Mouse (Mus musculus) c-Kit-negative CD71-positive TER-119-positive erythroid progenitor cells, embryonic 14.5 days (primary cell): ENCODE measurements around the gene Snrk.

Source experiments
- DNase-seq: peaks from one replicate; pipeline ENCODE4 v3.0.0-alpha.2; 2013; ENCODE audit warnings: low read depth, low spot score

Gene Snrk

DNA sequence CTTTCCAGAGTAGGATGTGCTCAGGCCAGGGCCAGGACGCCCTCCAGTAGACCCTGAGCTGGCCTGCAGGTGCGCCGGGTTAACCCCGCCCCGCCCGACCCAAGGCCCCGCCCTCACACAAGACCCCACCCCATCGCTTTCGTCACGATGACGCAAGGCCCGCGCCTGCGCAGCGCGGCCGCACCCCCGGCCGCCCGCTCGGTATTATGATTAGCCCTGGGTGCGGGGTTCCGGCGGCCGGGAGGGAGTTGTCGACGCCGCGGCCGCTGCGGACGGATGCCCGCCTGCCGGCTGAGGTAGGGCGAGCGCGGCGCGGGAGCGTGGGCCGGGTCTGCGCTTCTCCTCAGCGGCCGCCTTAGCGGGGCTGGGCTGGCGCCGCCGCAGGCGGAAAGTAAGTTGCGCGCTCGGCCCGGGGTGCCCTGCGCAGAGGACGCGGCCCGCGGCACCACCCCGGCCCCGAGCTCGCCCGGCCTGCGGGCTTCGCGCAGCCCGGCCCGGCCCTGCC is at the start of gene Snrk:
Snrk (plus strand) TSS at position 155 of the 505 bp plus-strand sequence.
- DNase-seq = peak; percentile 70

DNA sequence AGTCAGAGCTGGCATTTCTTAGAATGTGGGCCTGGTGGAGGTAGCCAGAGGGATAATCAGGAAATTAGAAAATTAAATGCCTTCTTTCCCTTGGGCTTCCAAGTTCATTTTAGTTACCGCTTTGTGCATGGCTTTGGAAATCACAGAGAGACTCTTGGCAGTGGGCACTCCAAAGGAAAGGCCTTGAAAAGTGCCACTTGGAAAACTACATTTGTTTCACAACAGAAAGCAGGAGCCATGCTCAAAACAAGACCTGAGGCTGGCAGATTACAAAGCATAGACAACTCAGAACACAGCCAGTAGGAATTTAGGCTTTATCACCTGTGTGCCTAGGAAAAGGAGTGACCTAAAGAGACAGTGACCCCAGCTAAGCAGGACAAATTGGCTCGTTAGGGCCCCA is 49.4 kb upstream of the Snrk start:
- no peak for DNase-seq

DNA sequence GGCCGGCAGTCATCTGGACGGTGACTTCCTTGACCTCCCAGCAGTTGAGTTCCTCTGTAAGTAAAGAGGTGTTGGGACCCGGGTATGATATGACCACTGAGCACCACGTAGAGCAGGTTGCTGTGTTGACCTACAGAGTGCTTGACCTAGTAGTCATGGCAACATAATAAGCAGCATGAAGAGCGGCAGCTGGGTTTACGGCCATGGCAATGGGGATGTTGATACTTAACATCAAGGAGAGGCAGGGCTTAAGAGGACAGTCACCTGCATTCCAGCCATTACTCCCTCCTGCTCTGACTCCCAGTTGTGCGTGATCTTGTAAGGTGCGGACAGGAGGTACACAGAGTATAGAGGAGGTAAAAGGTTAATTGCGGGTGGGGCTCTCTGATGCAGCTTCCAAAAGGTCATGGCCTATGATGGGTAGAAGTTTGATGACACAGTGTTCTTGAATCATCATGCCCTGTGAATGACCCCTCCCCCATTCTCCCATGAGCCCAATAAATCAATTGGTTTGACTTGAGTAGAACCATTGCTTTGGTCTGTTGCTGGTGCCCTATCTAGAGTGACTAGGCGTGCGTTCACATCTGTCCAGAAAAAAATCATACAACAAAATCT is 47.4 kb upstream of the Snrk start:
- no peak for DNase-seq

DNA sequence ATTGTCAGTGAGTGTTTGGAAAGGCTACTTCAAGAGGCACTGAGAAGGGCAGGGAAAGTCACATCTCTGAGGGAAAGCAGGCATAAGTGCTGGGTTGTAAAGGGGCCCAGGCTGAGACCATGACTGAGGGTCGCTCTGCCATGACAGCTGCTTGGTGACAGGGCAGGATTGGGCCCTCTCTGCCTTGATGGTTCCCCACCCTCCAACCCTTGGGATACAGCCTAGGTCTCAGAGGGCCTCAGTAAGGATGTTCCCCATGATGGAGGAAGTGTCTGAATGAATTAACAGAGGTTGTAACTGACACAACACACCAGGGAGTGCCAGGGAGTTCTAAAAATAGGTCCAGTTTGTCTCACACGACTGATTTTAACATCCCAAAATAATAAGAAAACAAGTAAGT is 43.1 kb upstream of the Snrk start:
- DNase-seq = no peak

DNA sequence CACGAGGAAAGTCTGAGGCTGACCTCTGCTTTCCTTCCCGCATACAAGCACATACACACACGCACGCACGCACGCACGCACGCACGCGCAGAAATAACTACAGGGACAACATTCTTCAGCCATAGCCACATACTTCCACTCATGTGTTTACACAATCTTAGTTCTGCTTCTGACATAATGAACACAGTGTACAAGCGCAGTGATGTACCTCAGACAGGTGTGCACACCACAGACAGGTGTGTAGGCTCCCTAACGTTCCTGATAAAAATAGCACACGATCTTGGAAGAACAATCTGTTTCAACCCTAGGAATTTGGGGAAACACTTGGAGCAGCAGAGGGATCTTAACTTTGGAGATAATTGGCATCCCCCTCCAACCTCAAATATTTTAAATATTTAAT is 42.5 kb upstream of the Snrk start:
- DNase-seq = no peak

DNA sequence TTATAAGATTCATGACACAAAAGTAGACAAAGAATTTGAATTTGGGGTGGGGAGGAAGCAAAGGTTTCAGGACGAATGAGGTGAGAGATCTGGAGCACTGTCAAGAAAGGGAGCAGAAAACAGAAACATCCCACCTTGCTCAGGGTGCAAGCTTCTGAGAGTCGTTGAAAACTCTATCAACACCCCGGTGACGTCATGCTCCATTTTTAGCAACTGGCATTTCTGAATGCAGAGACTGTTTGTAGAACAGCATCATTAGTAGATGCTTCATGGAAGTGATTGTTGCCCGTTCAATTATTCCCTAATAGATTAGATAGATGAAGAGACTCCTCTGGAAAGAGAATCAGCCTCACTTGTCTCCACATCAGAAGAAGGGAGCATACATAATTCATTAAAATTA is 38.6 kb upstream of the Snrk start:
- no peak for DNase-seq

DNA sequence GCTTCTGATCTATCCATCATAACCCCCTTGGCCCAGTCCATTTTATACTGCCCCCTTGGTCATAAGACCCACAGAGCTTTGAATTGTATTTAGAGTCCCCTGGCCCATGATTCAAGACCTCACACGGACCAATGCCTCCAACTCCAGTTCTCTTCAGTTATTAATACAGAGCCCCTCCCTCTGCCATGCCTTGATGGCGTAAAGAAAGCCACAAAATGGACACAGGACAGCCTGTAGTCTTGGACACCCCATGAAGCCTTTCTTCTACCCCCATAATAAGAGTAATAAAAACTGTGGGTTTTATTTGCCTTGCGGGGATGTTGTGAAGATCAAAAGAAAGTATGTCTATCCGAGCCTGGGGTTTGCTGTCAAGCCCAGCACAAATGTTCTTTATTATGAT is 33.4 kb upstream of the Snrk start:
- DNase-seq = no peak

DNA sequence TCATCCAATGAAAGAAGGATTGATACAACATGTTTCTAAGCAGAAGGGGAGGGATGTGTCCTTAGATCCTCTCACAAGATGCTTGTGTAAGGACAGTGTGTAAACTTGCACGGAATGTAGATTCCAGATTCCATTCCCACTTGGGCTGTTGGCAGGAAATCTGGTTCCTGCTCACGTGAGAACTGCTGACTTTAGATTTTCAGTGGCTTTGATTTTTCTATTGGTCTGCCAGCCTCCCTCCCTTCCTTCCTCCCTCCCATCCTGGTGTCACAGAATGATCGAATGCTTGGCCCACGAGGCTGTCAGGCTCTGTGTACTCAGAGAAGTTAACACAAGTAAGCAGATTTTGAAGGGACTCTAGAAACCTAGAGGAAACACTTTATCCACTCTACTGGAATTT is 32.9 kb upstream of the Snrk start:
- no peak for DNase-seq

DNA sequence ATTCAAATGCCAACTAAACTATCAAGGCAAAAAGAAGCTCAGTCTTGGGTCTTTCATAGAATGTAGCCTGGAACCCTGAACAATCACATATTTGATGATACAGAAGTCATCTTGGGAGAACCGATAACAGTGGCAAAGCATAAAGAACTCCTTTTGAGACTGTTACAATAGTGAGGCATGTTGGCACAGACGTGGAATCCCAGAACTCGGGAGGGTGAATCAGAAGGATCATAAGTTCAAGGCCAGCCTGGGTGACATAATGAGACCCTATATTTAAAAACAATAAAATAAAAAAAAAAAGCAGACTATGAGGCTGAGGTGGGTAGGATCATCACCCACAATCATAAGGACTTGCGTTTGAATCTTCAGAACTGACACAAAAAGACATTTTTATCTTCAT is 32.4 kb upstream of the Snrk start:
- no peak for DNase-seq

DNA sequence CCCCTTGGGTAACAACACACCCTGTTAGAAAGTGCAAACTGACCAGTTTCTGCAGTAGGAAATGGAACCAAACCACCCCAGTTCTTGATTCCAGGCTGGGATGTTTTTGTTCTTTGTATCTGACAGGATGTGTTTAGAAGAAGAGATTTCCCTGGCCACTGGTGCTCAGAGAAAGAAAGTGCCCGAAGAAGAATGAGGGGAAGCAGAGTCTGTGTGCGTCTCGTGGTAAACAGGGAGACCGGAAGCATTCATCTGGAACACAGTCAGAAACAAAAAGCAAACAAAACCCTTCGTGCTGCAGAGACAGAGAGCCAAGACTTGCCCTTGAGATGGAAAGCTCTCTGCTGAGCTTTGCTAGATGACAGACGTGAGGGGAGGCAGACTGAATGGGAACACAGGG is 32.0 kb upstream of the Snrk start:
- DNase-seq = no peak

DNA sequence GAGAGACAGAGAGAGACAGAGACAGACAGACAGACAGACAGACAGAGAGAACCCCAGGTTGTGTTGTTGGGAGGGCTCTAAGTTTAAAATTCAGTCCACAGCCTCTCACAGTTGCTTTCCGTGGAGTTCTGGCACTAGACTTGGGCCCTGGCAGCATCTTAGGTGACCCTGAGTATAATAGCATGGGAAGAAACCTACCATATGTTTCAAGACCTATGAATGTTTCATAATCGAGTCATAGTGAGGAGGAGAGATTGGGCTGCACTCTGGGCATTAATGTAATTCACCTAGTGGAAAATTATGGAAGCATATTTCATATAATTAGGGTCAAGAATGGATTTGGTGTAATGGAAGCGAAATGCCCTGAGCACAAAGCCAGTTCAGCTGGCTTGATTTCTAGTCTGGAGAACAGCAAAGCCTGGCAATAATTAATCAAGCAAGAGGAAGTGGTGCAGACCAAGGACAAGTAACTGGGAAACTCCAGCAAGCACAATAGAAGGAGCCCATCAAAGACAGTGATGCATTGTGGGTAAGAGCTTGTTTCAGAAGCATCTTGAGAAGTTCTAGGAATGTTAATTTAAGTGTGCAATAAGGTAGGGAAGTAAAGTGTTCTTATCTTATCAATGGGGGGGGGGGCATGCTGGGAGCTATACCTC is 31.4 kb upstream of the Snrk start:
- no peak for DNase-seq

DNA sequence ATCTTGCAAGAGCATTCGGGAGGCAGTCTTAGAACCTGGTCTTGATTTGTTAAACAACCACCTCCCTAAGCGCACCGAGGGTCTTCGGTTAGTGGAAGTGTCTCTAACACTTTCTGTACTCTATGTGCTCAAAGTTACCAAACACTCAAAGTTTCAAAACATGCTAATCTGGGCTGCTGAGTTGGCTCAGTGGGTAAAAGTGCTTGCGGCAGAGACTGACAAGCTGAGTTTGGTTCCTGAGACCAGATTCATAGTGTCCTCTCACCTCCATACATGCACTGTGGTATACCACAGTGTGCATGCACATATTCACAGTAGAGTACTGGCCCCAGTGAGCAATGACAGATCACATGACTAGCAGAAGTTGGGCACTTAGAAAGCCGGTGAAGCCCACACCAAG is 30.0 kb upstream of the Snrk start:
- no peak for DNase-seq

DNA sequence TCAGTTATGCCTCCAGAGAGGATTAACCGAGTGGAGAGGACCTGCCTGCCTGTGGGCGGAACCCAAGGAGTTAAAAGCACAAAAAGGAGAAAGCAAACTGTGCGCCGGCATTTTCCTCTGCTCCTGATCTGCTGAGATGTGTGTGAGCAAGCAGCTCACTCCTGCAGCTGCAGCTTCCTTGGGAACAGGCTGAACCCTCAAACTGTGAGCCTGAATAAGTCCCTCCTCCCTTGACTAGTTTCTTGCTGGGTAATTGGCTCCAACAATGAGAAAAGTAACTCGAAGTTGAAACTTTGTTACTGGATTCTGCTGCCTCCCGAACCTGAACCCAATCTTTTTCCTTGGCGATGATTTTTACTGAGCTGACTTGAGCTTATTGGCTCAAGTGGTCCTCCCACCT is 25.9 kb upstream of the Snrk start:
- DNase-seq = no peak

DNA sequence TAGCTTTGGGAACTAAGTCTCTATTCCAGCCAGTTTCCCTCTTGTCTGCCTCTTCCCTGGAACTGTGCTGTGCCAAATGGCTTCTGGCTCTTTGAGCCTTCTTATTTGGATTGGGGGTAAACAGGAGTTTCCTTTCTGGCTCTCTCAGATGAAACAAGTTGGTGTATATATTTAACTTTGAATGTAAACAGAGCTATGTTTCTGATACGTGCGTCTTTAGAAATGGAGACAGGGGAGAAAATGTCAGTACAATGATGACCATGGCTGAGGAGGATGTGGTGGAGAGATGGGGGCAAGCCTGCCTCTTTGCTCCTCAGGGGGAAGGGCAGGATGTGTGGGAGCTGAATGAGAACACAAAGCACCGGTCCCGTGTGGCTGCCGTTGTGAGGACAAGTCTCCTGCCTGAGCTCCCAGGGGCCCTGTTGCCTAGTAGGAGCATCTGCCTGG is 25.3 kb upstream of the Snrk start:
- DNase-seq = no peak

DNA sequence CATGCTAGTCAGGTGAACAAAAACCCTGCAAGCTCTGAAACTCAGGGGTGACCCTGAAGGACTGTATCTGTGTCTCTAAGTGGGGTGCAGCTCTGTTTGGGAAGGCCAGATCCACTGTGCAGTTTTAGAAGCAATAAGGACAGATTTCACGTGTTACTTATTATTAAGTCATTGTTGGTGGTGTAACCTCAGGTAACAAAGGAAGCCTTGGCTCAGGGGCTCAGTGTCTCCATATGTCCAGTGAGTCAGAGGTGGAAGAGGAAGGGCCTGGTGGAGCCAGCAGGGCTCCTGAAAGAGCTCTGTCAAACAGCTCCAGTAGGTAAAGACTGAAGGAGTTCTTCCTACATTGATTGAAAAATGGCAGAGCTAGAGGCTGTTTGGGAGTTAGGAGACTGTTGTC is 22.9 kb upstream of the Snrk start:
- DNase-seq = no peak

DNA sequence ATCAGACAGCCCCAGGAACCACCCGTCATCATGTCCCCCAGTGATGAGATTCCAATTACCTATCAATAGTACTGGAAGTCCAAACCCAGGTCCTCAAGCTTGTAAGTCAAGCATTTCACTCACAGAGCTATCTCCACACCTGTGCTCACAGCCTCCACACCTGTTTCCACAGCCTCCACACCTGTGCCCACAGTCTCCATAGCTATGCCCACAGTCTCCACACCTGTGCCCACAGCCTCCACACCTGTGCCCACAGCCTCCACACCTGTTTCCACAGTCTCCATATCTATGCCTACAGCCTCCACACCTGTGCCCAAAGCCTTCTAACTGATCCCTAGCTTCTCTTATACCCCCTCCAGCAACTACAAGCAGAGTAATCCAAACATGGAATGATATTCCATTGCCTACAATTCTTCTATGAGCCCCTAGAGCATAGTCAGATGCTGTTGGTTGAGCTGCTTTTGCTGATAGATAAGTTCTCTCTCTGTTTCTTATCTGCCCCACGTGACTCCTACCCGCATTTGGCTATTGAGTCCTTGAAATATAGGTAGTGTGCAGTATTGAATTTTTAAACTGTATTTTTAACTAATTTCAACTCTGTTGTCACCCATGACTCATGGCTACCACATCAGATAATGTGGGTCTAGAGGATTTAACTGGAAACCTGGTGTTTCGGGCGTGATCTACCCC is 20.1 kb upstream of the Snrk start:
- DNase-seq = no peak

DNA sequence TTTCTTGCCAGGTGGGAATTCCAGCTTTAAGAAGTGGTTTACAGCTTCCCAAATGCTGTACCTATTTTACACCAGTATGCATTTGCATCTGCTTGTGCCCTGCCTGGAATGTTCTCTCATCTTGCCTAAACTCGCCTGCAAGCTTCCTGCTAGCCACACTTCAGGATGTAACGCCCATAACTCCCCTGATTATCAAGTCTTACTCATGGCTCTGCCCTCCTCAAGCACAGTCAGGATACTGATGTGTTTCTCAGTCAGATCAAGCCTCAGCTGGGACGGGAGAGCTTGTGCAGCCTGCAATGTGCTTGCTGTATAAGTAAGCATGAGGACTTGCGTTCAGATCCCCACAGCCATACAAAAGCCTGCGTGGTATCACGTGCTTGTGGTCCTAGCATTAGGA is 19.5 kb upstream of the Snrk start:
- DNase-seq = no peak

DNA sequence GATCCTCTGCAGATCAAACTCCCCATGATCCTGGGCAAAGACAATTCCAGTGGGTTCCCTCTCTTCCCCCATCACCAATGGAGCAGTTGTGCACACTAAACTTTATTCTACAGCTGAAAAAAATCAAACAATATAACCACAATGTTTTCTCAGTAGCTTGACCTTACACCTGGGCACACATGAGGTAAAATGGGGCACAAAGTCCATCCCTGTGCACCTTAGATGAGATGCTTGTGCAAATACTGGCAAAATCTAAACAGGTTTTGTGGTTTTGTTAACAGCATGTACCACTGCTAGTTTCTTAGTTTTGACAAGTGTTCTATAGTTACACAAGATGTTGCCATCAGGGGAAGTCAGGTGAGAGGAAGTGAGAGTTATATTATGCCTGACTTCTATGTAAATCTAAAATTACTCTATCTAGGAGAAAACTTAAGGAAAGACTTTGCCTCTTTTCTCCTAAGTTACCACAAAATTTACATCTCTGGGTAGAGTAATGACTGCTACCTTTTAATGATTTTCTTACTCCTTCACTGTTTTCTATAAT is 16.4 kb upstream of the Snrk start:
- DNase-seq = no peak

DNA sequence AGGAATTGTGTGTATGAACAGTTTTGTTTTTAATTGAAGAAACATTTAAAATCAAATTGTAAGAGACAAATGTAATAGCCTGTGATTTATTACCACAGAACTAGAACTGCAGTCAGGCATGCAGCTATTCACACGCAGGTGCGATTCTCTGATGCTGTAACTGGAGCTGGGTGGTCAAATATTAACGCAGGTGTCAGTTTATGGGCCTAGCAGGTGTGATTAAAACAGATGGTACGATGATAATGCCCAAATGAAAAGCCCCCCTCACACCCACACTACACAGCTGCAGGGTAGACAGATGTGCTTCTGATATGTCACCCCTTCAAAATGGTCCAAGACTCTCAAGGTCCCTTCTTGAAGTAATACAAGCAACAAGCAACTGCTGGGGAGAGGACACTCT is 15.9 kb upstream of the Snrk start:
- no peak for DNase-seq

DNA sequence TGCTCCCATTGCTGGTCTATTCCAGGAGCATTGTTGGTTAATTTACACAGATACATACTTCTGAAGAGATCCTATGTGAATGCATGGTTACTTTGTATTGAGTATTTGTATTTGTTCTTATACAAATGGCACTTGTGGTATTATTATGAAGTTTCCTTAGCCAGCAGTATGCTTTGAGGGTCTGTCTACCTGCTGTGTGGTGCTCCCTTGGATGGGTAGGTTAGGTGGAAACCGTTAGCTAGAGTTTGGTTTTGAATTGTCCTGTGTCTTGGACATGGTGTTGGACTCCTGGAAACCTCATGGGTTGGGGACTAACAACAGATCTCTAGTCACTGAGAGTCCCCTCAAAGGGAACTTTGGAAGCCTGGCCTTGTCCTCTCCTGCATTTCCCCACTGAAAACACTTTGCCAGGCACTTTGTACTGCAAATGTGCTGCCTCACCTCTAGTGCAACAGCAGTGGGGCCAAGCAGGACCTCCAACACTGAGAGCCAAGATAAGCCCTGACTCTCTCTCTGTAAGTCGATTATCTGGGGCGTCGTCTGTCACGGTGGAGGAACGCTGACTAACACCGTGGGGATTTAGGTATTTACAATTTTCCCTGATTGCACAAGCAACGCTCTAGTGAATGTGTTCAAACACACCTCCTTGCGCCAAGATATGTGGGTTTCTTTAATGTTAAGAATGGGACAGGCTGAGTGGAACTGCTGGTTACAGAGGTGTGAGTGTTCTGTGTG is 13.3 kb upstream of the Snrk start:
- peak; percentile 48 for DNase-seq

DNA sequence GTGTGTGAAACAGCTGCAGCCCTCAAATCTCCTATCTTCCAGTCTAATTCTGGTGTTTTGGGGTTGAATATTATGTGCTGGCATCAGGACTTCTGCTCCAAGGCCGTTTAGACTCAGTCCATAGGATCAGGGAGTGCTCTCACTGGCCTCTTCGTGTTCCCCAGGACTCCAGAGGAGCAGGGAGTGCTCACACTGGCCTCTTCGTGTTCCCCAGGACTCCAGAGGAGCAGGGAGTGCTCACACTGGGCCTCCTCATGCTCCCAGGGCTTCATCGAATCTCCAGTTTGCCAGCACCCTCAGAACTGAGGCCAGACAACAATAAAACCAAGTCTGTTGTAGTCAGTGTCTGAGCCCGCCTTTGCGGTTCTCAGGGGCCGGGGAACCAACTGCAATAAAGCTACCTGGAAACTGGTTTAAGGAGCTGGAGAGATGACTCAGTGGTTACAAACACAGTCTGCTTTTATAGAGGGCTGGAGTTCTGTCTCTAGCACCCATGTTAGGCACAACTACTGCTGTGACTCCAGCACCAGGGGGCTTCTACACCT is 12.7 kb upstream of the Snrk start:
- no peak for DNase-seq
